9 mouse cellular contexts compared by ENCODE assay signal in the genomic region with DNA sequence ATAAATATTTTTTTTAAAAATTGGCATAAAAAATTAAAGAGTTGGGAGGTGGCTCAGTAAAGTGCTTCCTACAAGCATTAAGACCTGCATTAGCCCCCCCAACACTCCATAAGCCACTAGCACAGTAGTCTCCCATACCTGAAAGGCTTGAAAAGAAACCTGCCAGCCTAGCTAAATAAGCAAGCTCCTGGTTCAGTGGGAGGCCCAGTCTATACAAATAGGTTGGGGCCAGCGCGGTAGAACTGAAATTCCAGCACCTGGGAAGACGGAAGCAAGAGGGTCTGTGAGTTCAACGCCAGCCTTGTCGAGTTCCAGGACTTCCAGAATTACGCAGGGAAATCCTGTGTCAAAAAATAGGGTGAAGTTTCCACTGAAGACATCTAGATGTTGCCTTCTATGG. TPM values are rescaled to one million over a fixed set of nuclear protein-coding genes. Genes with fewer than 3 reads are reported as not detected.
A peak's percentile ranks its signal among the peaks of the same experiment; 100 is the strongest.
DNase-seq lines count a peak whose midpoint lies in the region; ATAC-seq lines count a peak whose summit lies in the region.
"Had no signal": no experiment of that assay in that cellular context is flagged by ENCODE, and none has a peak within 500 bp of the region (broad histone marks: within the 10 kb centered on the region; RNA-seq: fewer than 3 reads in every experiment).

No protein-coding gene starts in this region.

- H3K4me3 ChIP-seq in forebrain, embryonic 13.5 days = peak overlapping the region; percentile 76; the same call in 1 of the 2 replicates
- H3K4me3 ChIP-seq in forebrain, embryonic 16.5 days (replicated peaks; ENCODE audit: low read length) = no peak overlapping the region
- H3K4me3 ChIP-seq in liver, embryonic 16.5 days (ENCODE audit: low read depth, low read length) = peak overlapping the region; percentile 90

- peak overlapping the region; percentile 78; the same call in 1 of the 2 replicates for H3K4me2 ChIP-seq in forebrain, embryonic 13.5 days
- no peak overlapping the region for H3K4me2 ChIP-seq in forebrain, embryonic 16.5 days (ENCODE audit: low read length)
- peak overlapping the region; percentile 85 for H3K4me2 ChIP-seq in liver, embryonic 16.5 days (ENCODE audit: low read depth, low read length)

- peak; percentile 20 for DNase-seq in thymus, postnatal 14 days
- DNase-seq in thymus, postnatal 10 days (ENCODE audit: low spot score in 2 of 2) = no peak
- no peak for DNase-seq in layer of hippocampus, adult 9-10 months (ENCODE audit: low spot score)
- no peak for DNase-seq in adipocyte (ENCODE audit: low spot score)
- DNase-seq: lung, postnatal 10 days had no signal

- H3K9me3 ChIP-seq in forebrain, embryonic 13.5 days (replicated peaks) = no peaks in the 10 kb centered on the region
- no peaks in the 10 kb centered on the region for H3K9me3 ChIP-seq in forebrain, embryonic 16.5 days (ENCODE audit: control insufficient read depth, low read length)
- H3K9me3 ChIP-seq in liver, embryonic 16.5 days (replicated peaks; ENCODE audit: control insufficient read depth, low read length) = no peaks in the 10 kb centered on the region

- H3K27ac ChIP-seq in forebrain, embryonic 13.5 days = peak overlapping the region; percentile 100; the same call in 1 of the 2 replicates
- H3K27ac ChIP-seq in forebrain, embryonic 16.5 days (ENCODE audit: low read length) = no peak overlapping the region
- peak overlapping the region; percentile 97 for H3K27ac ChIP-seq in liver, embryonic 16.5 days (ENCODE audit: low read length)

- H3K27me3 ChIP-seq in forebrain, embryonic 13.5 days = no peaks in the 10 kb centered on the region
- no peaks in the 10 kb centered on the region for H3K27me3 ChIP-seq in forebrain, embryonic 16.5 days (replicated peaks; ENCODE audit: control insufficient read depth, insufficient read depth, low read length)
- no peaks in the 10 kb centered on the region for H3K27me3 ChIP-seq in liver, embryonic 16.5 days (ENCODE audit: control insufficient read depth, insufficient read depth, low read depth, low read length)

- peaks cover 22% of the 10 kb centered on the region for H3K4me1 ChIP-seq in forebrain, embryonic 13.5 days
- H3K4me1 ChIP-seq in forebrain, embryonic 16.5 days (replicated peaks; ENCODE audit: control insufficient read depth, insufficient read depth, low read length) = peaks cover 15% of the 10 kb centered on the region
- peaks cover 21% of the 10 kb centered on the region for H3K4me1 ChIP-seq in liver, embryonic 16.5 days (ENCODE audit: control insufficient read depth, low read depth, low read length)

- H3K36me3 ChIP-seq in forebrain, embryonic 13.5 days (ENCODE audit: poor library complexity, severe bottlenecking) = no peaks in the 10 kb centered on the region
- H3K36me3 ChIP-seq in forebrain, embryonic 16.5 days (ENCODE audit: control insufficient read depth, insufficient read depth) = no peaks in the 10 kb centered on the region
- no peaks in the 10 kb centered on the region for H3K36me3 ChIP-seq in liver, embryonic 16.5 days (ENCODE audit: control insufficient read depth, insufficient read depth)

- WGBS in forebrain, embryonic 13.5 days = 89% methylated on average over 6 of the region's 6 CpGs
- WGBS in forebrain, embryonic 16.5 days = 91% methylated on average over 6 of the region's 6 CpGs
- 86% methylated on average over 6 of the region's 6 CpGs for WGBS in liver, embryonic 16.5 days (ENCODE audit: insufficient replicate concordance)

- ATAC-seq in forebrain, embryonic 13.5 days = no peak
- ATAC-seq in forebrain, embryonic 16.5 days = no peak
- ATAC-seq in liver, embryonic 16.5 days (ENCODE audit: low read depth) = no peak
- no peak for ATAC-seq in granulocyte monocyte progenitor cell, adult 5-6 weeks (replicated peaks; ENCODE audit: poor library complexity, severe bottlenecking)

- H3K9ac ChIP-seq in forebrain, embryonic 13.5 days = no peak overlapping the region; the same call in 1 of the 2 replicates
- no peak overlapping the region for H3K9ac ChIP-seq in forebrain, embryonic 16.5 days (replicated peaks; ENCODE audit: low read depth, low read length)
- H3K9ac ChIP-seq in liver, embryonic 16.5 days (ENCODE audit: low read depth, low read length) = peak overlapping the region; percentile 95

RNA-seq across cellular contexts. Expression of gene Nfyc, which starts 5.0 kb away (rescaled TPM):
- 98.2 and 106 TPM in 2 replicates for polyA plus RNA-seq in forebrain, embryonic 13.5 days (2015; fragmentation: Nextera tagmentation; extraction: Ambion mirVana)
- polyA plus RNA-seq in forebrain, embryonic 16.5 days (2015; fragmentation: Nextera tagmentation; extraction: Ambion mirVana) = 96.5 and 107 TPM in 2 replicates
- polyA plus RNA-seq in liver, embryonic 16.5 days (2015; fragmentation: Nextera tagmentation; extraction: Ambion mirVana) = 44.6 and 47.4 TPM in 2 replicates
- 24.9 and 53.4 TPM in 2 replicates for total RNA-seq in granulocyte monocyte progenitor cell, adult 5-6 weeks (2014; fragmentation: Nextera tagmentation)
- total RNA-seq in granulocyte monocyte progenitor cell, adult 5-6 weeks (2017) = 45.1 and 61.6 TPM in 2 replicates

RNA-seq across cellular contexts. Expression of gene Rims3, which starts 28.2 kb away (rescaled TPM):
- polyA plus RNA-seq in forebrain, embryonic 13.5 days (2015; fragmentation: Nextera tagmentation; extraction: Ambion mirVana) = 4.3 and 6.8 TPM in 2 replicates
- 9.6 and 14.1 TPM in 2 replicates for polyA plus RNA-seq in forebrain, embryonic 16.5 days (2015; fragmentation: Nextera tagmentation; extraction: Ambion mirVana)
- polyA plus RNA-seq in liver, embryonic 16.5 days (2015; fragmentation: Nextera tagmentation; extraction: Ambion mirVana) = 0.21 and 0.25 TPM in 2 replicates
- not detected in 2 replicates for total RNA-seq in granulocyte monocyte progenitor cell, adult 5-6 weeks (2014; fragmentation: Nextera tagmentation)
- not detected in 2 replicates for total RNA-seq in granulocyte monocyte progenitor cell, adult 5-6 weeks (2017)
